Mouse (Mus musculus): Measurements from ENCODE around the gene Ddx6. TPM values are rescaled to one million over a fixed set of nuclear protein-coding genes. Genes with fewer than 3 reads are reported as not detected.
"Not testable (repeated sequence)": the region's sequence is repeated elsewhere in the genome, so short reads cannot be mapped to it uniquely, and the experiment has no call there.

Gene Ddx6
- polyA plus RNA-seq, 1 experiment: 29.9 TPM

- Histone ChIP-seq H3ac (ENCODE audit: control insufficient read depth, insufficient read length, low read depth) (no peak overlapping the region), H3K36me3 (ENCODE audit: control insufficient read depth, insufficient read depth) (no peaks in the 10 kb centered on the region), H3K79me2 (ENCODE audit: control insufficient read depth, insufficient read depth) (no peaks in the 10 kb centered on the region), H3K4me3 (ENCODE audit: insufficient read depth, poor library complexity, severe bottlenecking) (no peak overlapping the region), H3K27me3 (ENCODE audit: control insufficient read depth, insufficient read depth, insufficient read length) (no peaks in the 10 kb centered on the region), H3K79me3 (ENCODE audit: low read depth) (no peaks in the 10 kb centered on the region)
- TF ChIP-seq MAX (IDR thresholded peaks at IDR 0.05) (no peak), USF1 (IDR thresholded peaks at IDR 0.05; ENCODE audit: low read depth) (no peak), MYOG (IDR thresholded peaks at IDR 0.05; ENCODE audit: control insufficient read depth, extremely low read depth, insufficient read length) (no peak), MYOD1 (IDR thresholded peaks at IDR 0.05; ENCODE audit: control insufficient read depth, insufficient read length, low read depth) (no peak), FOSL1 (IDR thresholded peaks at IDR 0.05; ENCODE audit: insufficient read depth, low read length, poor library complexity, severe bottlenecking) (no peak), CEBPB (IDR thresholded peaks at IDR 0.05; ENCODE audit: low read depth) (no peak), CTCF (IDR thresholded peaks at IDR 0.05; ENCODE audit: control insufficient read depth, insufficient read depth, insufficient read length) (no peak)
Measured at GRCm38 (mm10) chr9:44568083-44568455, 36.6 kb upstream of the Ddx6 start.

- Histone ChIP-seq H3K36me3 (ENCODE audit: control insufficient read depth, insufficient read depth) (no peaks in the 10 kb centered on the region), H3K79me3 (ENCODE audit: low read depth) (no peaks in the 10 kb centered on the region), H3K4me3 (ENCODE audit: insufficient read depth, poor library complexity, severe bottlenecking) (no peak overlapping the region), H3K79me2 (ENCODE audit: control insufficient read depth, insufficient read depth) (no peaks in the 10 kb centered on the region), H3K27me3 (ENCODE audit: control insufficient read depth, insufficient read depth, insufficient read length) (no peaks in the 10 kb centered on the region), H3ac (ENCODE audit: control insufficient read depth, insufficient read length, low read depth) (no peak overlapping the region)
- no peak for TF ChIP-seq USF1 (IDR thresholded peaks at IDR 0.05; ENCODE audit: low read depth)
- no peak for TF ChIP-seq FOSL1 (IDR thresholded peaks at IDR 0.05; ENCODE audit: insufficient read depth, low read length, poor library complexity, severe bottlenecking)
- no peak for TF ChIP-seq CTCF (IDR thresholded peaks at IDR 0.05; ENCODE audit: control insufficient read depth, insufficient read depth, insufficient read length)
- TF ChIP-seq MYOG (IDR thresholded peaks at IDR 0.05; ENCODE audit: control insufficient read depth, extremely low read depth, insufficient read length): no peak
- TF ChIP-seq MYOD1 (IDR thresholded peaks at IDR 0.05; ENCODE audit: control insufficient read depth, insufficient read length, low read depth): no peak
- TF ChIP-seq CEBPB (IDR thresholded peaks at IDR 0.05; ENCODE audit: low read depth): no peak
- TF ChIP-seq MAX (IDR thresholded peaks at IDR 0.05): no peak
Measured at GRCm38 (mm10) chr9:44570939-44571382, 33.7 kb upstream of the Ddx6 start.

GRCm38 (mm10) chr9:44573306-44573705, 31.4 kb upstream of the Ddx6 start:
- H3ac ChIP-seq (ENCODE audit: control insufficient read depth, insufficient read length, low read depth): no peak overlapping the region

GRCm38 (mm10) chr9:44575095-44575494, 29.6 kb upstream of the Ddx6 start:
- no peaks in the 10 kb centered on the region for H3K27me3 ChIP-seq (ENCODE audit: control insufficient read depth, insufficient read depth, insufficient read length)
- no peaks in the 10 kb centered on the region for H3K79me2 ChIP-seq (ENCODE audit: control insufficient read depth, insufficient read depth)
- H3K79me3 ChIP-seq (ENCODE audit: low read depth): no peaks in the 10 kb centered on the region
- H3K36me3 ChIP-seq (ENCODE audit: control insufficient read depth, insufficient read depth): no peaks in the 10 kb centered on the region
- no peak for TF ChIP-seq CTCF (IDR thresholded peaks at IDR 0.05; ENCODE audit: control insufficient read depth, insufficient read depth, insufficient read length)
- no peak overlapping the region for H3ac ChIP-seq (ENCODE audit: control insufficient read depth, insufficient read length, low read depth)
- H3K4me3 ChIP-seq (ENCODE audit: insufficient read depth, poor library complexity, severe bottlenecking): no peak overlapping the region

More at GRCm38 (mm10) chr9:44573306-44573705, 31.4 kb upstream of the Ddx6 start:
- no peaks in the 10 kb centered on the region for H3K27me3 ChIP-seq (ENCODE audit: control insufficient read depth, insufficient read depth, insufficient read length)
- H3K36me3 ChIP-seq (ENCODE audit: control insufficient read depth, insufficient read depth): no peaks in the 10 kb centered on the region
- TF ChIP-seq CEBPB (IDR thresholded peaks at IDR 0.05; ENCODE audit: low read depth) (no peak), USF1 (IDR thresholded peaks at IDR 0.05; ENCODE audit: low read depth) (no peak), MYOD1 (IDR thresholded peaks at IDR 0.05; ENCODE audit: control insufficient read depth, insufficient read length, low read depth) (no peak), CTCF (IDR thresholded peaks at IDR 0.05; ENCODE audit: control insufficient read depth, insufficient read depth, insufficient read length) (no peak), MAX (IDR thresholded peaks at IDR 0.05) (no peak), FOSL1 (IDR thresholded peaks at IDR 0.05; ENCODE audit: insufficient read depth, low read length, poor library complexity, severe bottlenecking) (no peak), MYOG (IDR thresholded peaks at IDR 0.05; ENCODE audit: control insufficient read depth, extremely low read depth, insufficient read length) (no peak)
- no peak overlapping the region for H3K4me3 ChIP-seq (ENCODE audit: insufficient read depth, poor library complexity, severe bottlenecking)
- H3K79me3 ChIP-seq (ENCODE audit: low read depth): no peaks in the 10 kb centered on the region
- no peaks in the 10 kb centered on the region for H3K79me2 ChIP-seq (ENCODE audit: control insufficient read depth, insufficient read depth)

GRCm38 (mm10) chr9:44576046-44576445, 28.6 kb upstream of the Ddx6 start:
- H3ac ChIP-seq (ENCODE audit: control insufficient read depth, insufficient read length, low read depth): not testable (repeated sequence)

GRCm38 (mm10) chr9:44579392-44579791, 25.3 kb upstream of the Ddx6 start:
- TF ChIP-seq CEBPB (IDR thresholded peaks at IDR 0.05; ENCODE audit: low read depth) (no peak), MYOD1 (IDR thresholded peaks at IDR 0.05; ENCODE audit: control insufficient read depth, insufficient read length, low read depth) (no peak), MAX (IDR thresholded peaks at IDR 0.05) (no peak), USF1 (IDR thresholded peaks at IDR 0.05; ENCODE audit: low read depth) (no peak), MYOG (IDR thresholded peaks at IDR 0.05; ENCODE audit: control insufficient read depth, extremely low read depth, insufficient read length) (no peak), FOSL1 (IDR thresholded peaks at IDR 0.05; ENCODE audit: insufficient read depth, low read length, poor library complexity, severe bottlenecking) (no peak), CTCF (IDR thresholded peaks at IDR 0.05; ENCODE audit: control insufficient read depth, insufficient read depth, insufficient read length) (no peak)
- Histone ChIP-seq H3K79me2 (ENCODE audit: control insufficient read depth, insufficient read depth) (no peaks in the 10 kb centered on the region), H3K4me3 (ENCODE audit: insufficient read depth, poor library complexity, severe bottlenecking) (no peak overlapping the region), H3ac (ENCODE audit: control insufficient read depth, insufficient read length, low read depth) (no peak overlapping the region), H3K36me3 (ENCODE audit: control insufficient read depth, insufficient read depth) (no peaks in the 10 kb centered on the region), H3K27me3 (ENCODE audit: control insufficient read depth, insufficient read depth, insufficient read length) (no peaks in the 10 kb centered on the region), H3K79me3 (ENCODE audit: low read depth) (no peaks in the 10 kb centered on the region)

More at GRCm38 (mm10) chr9:44576046-44576445, 28.6 kb upstream of the Ddx6 start:
- H3K36me3 ChIP-seq (ENCODE audit: control insufficient read depth, insufficient read depth); H3K4me3 ChIP-seq (ENCODE audit: insufficient read depth, poor library complexity, severe bottlenecking); H3K79me3 ChIP-seq (ENCODE audit: low read depth); H3K79me2 ChIP-seq (ENCODE audit: control insufficient read depth, insufficient read depth); H3K27me3 ChIP-seq (ENCODE audit: control insufficient read depth, insufficient read depth, insufficient read length): not testable (repeated sequence)

All from C2C12 (cell line).